In the genomic region with DNA sequence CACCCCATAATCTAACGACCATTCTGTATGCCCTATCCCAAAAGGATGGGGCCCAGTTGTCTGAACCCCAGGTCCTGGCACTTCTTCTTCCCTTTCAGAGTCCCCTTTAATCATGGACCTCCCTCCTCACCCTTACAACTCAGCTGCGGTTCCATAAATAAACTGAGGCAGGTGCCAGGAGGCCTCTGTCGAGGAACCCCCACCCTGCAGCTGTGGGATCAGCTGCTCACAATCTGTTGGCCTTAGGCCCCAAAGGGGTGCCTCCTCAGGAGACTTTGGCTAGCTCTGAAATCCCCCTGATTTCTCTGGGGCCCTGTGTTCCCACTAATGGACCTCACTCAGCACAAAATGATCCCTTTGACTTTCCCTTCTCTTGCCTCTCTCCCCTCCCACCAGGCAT, we compare ENCODE assay signal across 13 mouse cellular contexts. TPM values are rescaled to one million over a fixed set of nuclear protein-coding genes. Genes with fewer than 3 reads are reported as not detected.
DNase-seq lines count a peak whose midpoint lies in the region; ATAC-seq lines count a peak whose summit lies in the region.
"Had no signal": no experiment of that assay in that cellular context is flagged by ENCODE, and none has a peak within 500 bp of the region (broad histone marks: within the 10 kb centered on the region; RNA-seq: fewer than 3 reads in every experiment).

No protein-coding gene starts in this region.

- no peaks in the 10 kb centered on the region for H3K9me3 ChIP-seq in heart, embryonic 16.5 days (replicated peaks; ENCODE audit: control insufficient read depth, low read length)
- H3K9me3 ChIP-seq in midbrain, embryonic 11.5 days (ENCODE audit: control insufficient read depth, low read length) = no peaks in the 10 kb centered on the region
- H3K9me3 ChIP-seq in midbrain, embryonic 16.5 days (replicated peaks; ENCODE audit: control insufficient read depth, low read length, poor library complexity, severe bottlenecking) = no peaks in the 10 kb centered on the region
- H3K9me3 ChIP-seq in hindbrain, embryonic 14.5 days (ENCODE audit: control insufficient read depth, low read length) = no peaks in the 10 kb centered on the region
- no peaks in the 10 kb centered on the region for H3K9me3 ChIP-seq in stomach, embryonic 15.5 days
- H3K9me3 ChIP-seq: hindbrain, embryonic 15.5 days had no signal

- peaks cover 5% of the 10 kb centered on the region for H3K27me3 ChIP-seq in heart, embryonic 16.5 days (ENCODE audit: control insufficient read depth, insufficient read depth, low read length)
- no peaks in the 10 kb centered on the region for H3K27me3 ChIP-seq in midbrain, embryonic 11.5 days (ENCODE audit: control insufficient read depth, insufficient read depth, low read length)
- no peaks in the 10 kb centered on the region for H3K27me3 ChIP-seq in midbrain, embryonic 16.5 days (ENCODE audit: control insufficient read depth, insufficient read depth, low read depth, low read length)
- no peaks in the 10 kb centered on the region for H3K27me3 ChIP-seq in hindbrain, embryonic 14.5 days (ENCODE audit: control insufficient read depth, insufficient read depth, low read length)
- peaks cover 11% of the 10 kb centered on the region for H3K27me3 ChIP-seq in stomach, embryonic 15.5 days (replicated peaks)

- DNase-seq in heart, adult 9 months (ENCODE audit: low spot score in 2 of 2) = no peak
- no peak for DNase-seq in midbrain, embryonic 11.5 days (ENCODE audit: low spot score, missing footprints)
- DNase-seq in hindbrain, embryonic 14.5 days (ENCODE audit: low spot score) = no peak
- DNase-seq in embryo, embryonic 11 days = no peak
- no peak for DNase-seq in B cell, adult 2 months
- DNase-seq: spleen, adult 18-20 months; thymus, postnatal 14 days had no signal

- peak overlapping the region; percentile 93 for H3K27ac ChIP-seq in heart, embryonic 16.5 days (ENCODE audit: low read length)
- peak overlapping the region; percentile 84 for H3K27ac ChIP-seq in midbrain, embryonic 11.5 days (ENCODE audit: low read depth, low read length)
- no peak overlapping the region for H3K27ac ChIP-seq in midbrain, embryonic 16.5 days (ENCODE audit: low read length)
- H3K27ac ChIP-seq in hindbrain, embryonic 14.5 days = no peak overlapping the region
- H3K27ac ChIP-seq in stomach, embryonic 15.5 days = peak overlapping the region; percentile 95

- 21% methylated on average over 3 of the region's 3 CpGs for WGBS in heart, embryonic 16.5 days
- WGBS in midbrain, embryonic 11.5 days = 43% methylated on average over 3 of the region's 3 CpGs
- 35% methylated on average over 3 of the region's 3 CpGs for WGBS in midbrain, embryonic 16.5 days
- 34% methylated on average over 3 of the region's 3 CpGs for WGBS in hindbrain, embryonic 14.5 days
- 30% methylated on average over 3 of the region's 3 CpGs for WGBS in stomach, embryonic 15.5 days

- H3K9ac ChIP-seq in heart, embryonic 16.5 days (ENCODE audit: low read length) = no peak overlapping the region; the same call in 1 of the 2 replicates
- H3K9ac ChIP-seq in midbrain, embryonic 11.5 days (ENCODE audit: low read length) = peak overlapping the region; percentile 10; the same call in 1 of the 2 replicates
- H3K9ac ChIP-seq in midbrain, embryonic 16.5 days (ENCODE audit: low read depth, low read length) = no peak overlapping the region
- peak overlapping the region; percentile 26; the same call in 1 of the 2 replicates for H3K9ac ChIP-seq in hindbrain, embryonic 14.5 days
- no peak overlapping the region for H3K9ac ChIP-seq in stomach, embryonic 15.5 days
- H3K9ac ChIP-seq: hindbrain, embryonic 15.5 days had no signal

- H3K4me2 ChIP-seq in heart, embryonic 16.5 days (ENCODE audit: low read depth, low read length) = no peak overlapping the region
- no peak overlapping the region for H3K4me2 ChIP-seq in midbrain, embryonic 11.5 days
- no peak overlapping the region for H3K4me2 ChIP-seq in midbrain, embryonic 16.5 days (ENCODE audit: low read length)
- no peak overlapping the region for H3K4me2 ChIP-seq in hindbrain, embryonic 14.5 days (replicated peaks)
- H3K4me2 ChIP-seq in stomach, embryonic 15.5 days = no peak overlapping the region

- H3K4me3 ChIP-seq in heart, embryonic 16.5 days (ENCODE audit: low read length) = no peak overlapping the region
- no peak overlapping the region for H3K4me3 ChIP-seq in midbrain, embryonic 11.5 days (ENCODE audit: low read depth, low read length)
- H3K4me3 ChIP-seq in midbrain, embryonic 16.5 days (ENCODE audit: low read depth, low read length) = no peak overlapping the region
- H3K4me3 ChIP-seq in hindbrain, embryonic 14.5 days (replicated peaks; ENCODE audit: low read length) = no peak overlapping the region
- no peak overlapping the region for H3K4me3 ChIP-seq in stomach, embryonic 15.5 days (replicated peaks)
- H3K4me3 ChIP-seq: hindbrain, embryonic 15.5 days had no signal

- no peak for ATAC-seq in heart, embryonic 16.5 days (replicated peaks; ENCODE audit: extremely low read depth, insufficient read depth, low FRiP score)
- no peak for ATAC-seq in midbrain, embryonic 11.5 days (ENCODE audit: low FRiP score)
- ATAC-seq in midbrain, embryonic 16.5 days = no peak
- ATAC-seq in hindbrain, embryonic 14.5 days (ENCODE audit: low FRiP score) = no peak
- no peak for ATAC-seq in stomach, embryonic 15.5 days (ENCODE audit: insufficient read depth, low FRiP score, low read depth)
- ATAC-seq: activated CD4-positive, CD25-positive, alpha-beta regulatory T cell, adult 4 months had no signal

- H3K4me1 ChIP-seq in heart, embryonic 16.5 days (ENCODE audit: control insufficient read depth, insufficient read depth, low read length) = peaks cover 66% of the 10 kb centered on the region
- H3K4me1 ChIP-seq in midbrain, embryonic 11.5 days (ENCODE audit: control insufficient read depth, insufficient read depth, low read length) = peaks cover 80% of the 10 kb centered on the region
- peaks cover 23% of the 10 kb centered on the region for H3K4me1 ChIP-seq in midbrain, embryonic 16.5 days (ENCODE audit: control insufficient read depth, insufficient read depth, low read length)
- peaks cover 38% of the 10 kb centered on the region for H3K4me1 ChIP-seq in hindbrain, embryonic 14.5 days (replicated peaks; ENCODE audit: control insufficient read depth, insufficient read depth, low read length)
- H3K4me1 ChIP-seq in stomach, embryonic 15.5 days = peaks cover 64% of the 10 kb centered on the region

- no peaks in the 10 kb centered on the region for H3K36me3 ChIP-seq in heart, embryonic 16.5 days (ENCODE audit: control insufficient read depth, insufficient read depth)
- no peaks in the 10 kb centered on the region for H3K36me3 ChIP-seq in midbrain, embryonic 11.5 days (ENCODE audit: control insufficient read depth, insufficient read depth, low read length)
- no peaks in the 10 kb centered on the region for H3K36me3 ChIP-seq in midbrain, embryonic 16.5 days (ENCODE audit: control insufficient read depth, insufficient read depth, low read length)
- H3K36me3 ChIP-seq in hindbrain, embryonic 14.5 days (replicated peaks; ENCODE audit: control insufficient read depth, insufficient read depth) = no peaks in the 10 kb centered on the region
- no peaks in the 10 kb centered on the region for H3K36me3 ChIP-seq in stomach, embryonic 15.5 days
- H3K36me3 ChIP-seq: hindbrain, embryonic 15.5 days had no signal

RNA-seq across cellular contexts. Expression of a gene that starts 13.2 kb away (rescaled TPM):
- 9.5 and 13.4 TPM in 2 replicates for polyA plus RNA-seq in heart, embryonic 16.5 days (2015; fragmentation: Nextera tagmentation; extraction: Ambion mirVana)
- 70.3 and 85.4 TPM in 2 replicates for polyA plus RNA-seq in midbrain, embryonic 11.5 days (2014; fragmentation: Nextera tagmentation; extraction: Ambion mirVana)
- polyA plus RNA-seq in midbrain, embryonic 16.5 days (2015; fragmentation: Nextera tagmentation; extraction: Ambion mirVana) = 14.1 and 21.8 TPM in 2 replicates
- polyA plus RNA-seq in hindbrain, embryonic 14.5 days (2014; fragmentation: Nextera tagmentation; extraction: Ambion mirVana) = 20.5 and 20.7 TPM in 2 replicates
- 18.6 and 19.1 TPM in 2 replicates for polyA plus RNA-seq in stomach, embryonic 15.5 days (2015; fragmentation: Nextera tagmentation; extraction: Ambion mirVana)
- polyA plus RNA-seq: activated CD4-positive, CD25-positive, alpha-beta regulatory T cell, adult 4 months had no signal

RNA-seq across cellular contexts. Expression of a gene that starts 15.9 kb away (rescaled TPM):
- 0.13 and 0.47 TPM in 2 replicates for polyA plus RNA-seq in heart, embryonic 16.5 days (2015; fragmentation: Nextera tagmentation; extraction: Ambion mirVana)
- 0.37 and 0.44 TPM in 2 replicates for polyA plus RNA-seq in midbrain, embryonic 11.5 days (2014; fragmentation: Nextera tagmentation; extraction: Ambion mirVana)
- 51.5 and 96.9 TPM in 2 replicates for polyA plus RNA-seq in midbrain, embryonic 16.5 days (2015; fragmentation: Nextera tagmentation; extraction: Ambion mirVana)
- 89.1 and 99.3 TPM in 2 replicates for polyA plus RNA-seq in hindbrain, embryonic 14.5 days (2014; fragmentation: Nextera tagmentation; extraction: Ambion mirVana)
- polyA plus RNA-seq in stomach, embryonic 15.5 days (2015; fragmentation: Nextera tagmentation; extraction: Ambion mirVana) = 0.17 and 0.23 TPM in 2 replicates
- polyA plus RNA-seq: activated CD4-positive, CD25-positive, alpha-beta regulatory T cell, adult 4 months; limb, embryonic 11.5 days had no signal

RNA-seq across cellular contexts. Expression of a gene that starts 35.6 kb away (rescaled TPM):
- 7.8 and 10.1 TPM in 2 replicates for polyA plus RNA-seq in heart, embryonic 16.5 days (2015; fragmentation: Nextera tagmentation; extraction: Ambion mirVana)
- polyA plus RNA-seq in midbrain, embryonic 11.5 days (2014; fragmentation: Nextera tagmentation; extraction: Ambion mirVana) = 539 and 540 TPM in 2 replicates
- 42.5 and 44.4 TPM in 2 replicates for polyA plus RNA-seq in midbrain, embryonic 16.5 days (2015; fragmentation: Nextera tagmentation; extraction: Ambion mirVana)
- 48.7 and 56.4 TPM in 2 replicates for polyA plus RNA-seq in hindbrain, embryonic 14.5 days (2014; fragmentation: Nextera tagmentation; extraction: Ambion mirVana)
- polyA plus RNA-seq in stomach, embryonic 15.5 days (2015; fragmentation: Nextera tagmentation; extraction: Ambion mirVana) = 17.2 and 20.0 TPM in 2 replicates
- polyA plus RNA-seq: activated CD4-positive, CD25-positive, alpha-beta regulatory T cell, adult 4 months had no signal

RNA-seq across cellular contexts. Expression of a gene that starts 43.3 kb away (rescaled TPM):
- 0.18 TPM in 1 of 2 replicates, not detected in the other for polyA plus RNA-seq in heart, embryonic 16.5 days (2015; fragmentation: Nextera tagmentation; extraction: Ambion mirVana)
- polyA plus RNA-seq in midbrain, embryonic 11.5 days (2014; fragmentation: Nextera tagmentation; extraction: Ambion mirVana) = 0.11 TPM in 1 of 2 replicates, not detected in the other
- polyA plus RNA-seq in midbrain, embryonic 16.5 days (2015; fragmentation: Nextera tagmentation; extraction: Ambion mirVana) = 0.37 and 0.74 TPM in 2 replicates
- 0.41 and 0.67 TPM in 2 replicates for polyA plus RNA-seq in hindbrain, embryonic 14.5 days (2014; fragmentation: Nextera tagmentation; extraction: Ambion mirVana)
- 0.18 TPM in 1 of 2 replicates, not detected in the other for polyA plus RNA-seq in stomach, embryonic 15.5 days (2015; fragmentation: Nextera tagmentation; extraction: Ambion mirVana)
- polyA plus RNA-seq: activated CD4-positive, CD25-positive, alpha-beta regulatory T cell, adult 4 months had no signal

RNA-seq across cellular contexts. Expression of a gene that starts 53.6 kb away (rescaled TPM):
- 14.0 and 15.1 TPM in 2 replicates for polyA plus RNA-seq in heart, embryonic 16.5 days (2015; fragmentation: Nextera tagmentation; extraction: Ambion mirVana)
- polyA plus RNA-seq in midbrain, embryonic 11.5 days (2014; fragmentation: Nextera tagmentation; extraction: Ambion mirVana) = 14.6 and 17.0 TPM in 2 replicates
- 20.5 and 23.2 TPM in 2 replicates for polyA plus RNA-seq in midbrain, embryonic 16.5 days (2015; fragmentation: Nextera tagmentation; extraction: Ambion mirVana)
- polyA plus RNA-seq in hindbrain, embryonic 14.5 days (2014; fragmentation: Nextera tagmentation; extraction: Ambion mirVana) = 15.8 and 18.1 TPM in 2 replicates
- 16.2 and 17.6 TPM in 2 replicates for polyA plus RNA-seq in stomach, embryonic 15.5 days (2015; fragmentation: Nextera tagmentation; extraction: Ambion mirVana)

Comparison
In these comparisons a context has a peak if more than half of its experiments do, and no peak if none do; other contexts are left out.
1. H3K27ac ChIP-seq: peak in heart, embryonic 16.5 days (single experiment), midbrain, embryonic 11.5 days (single experiment) and stomach, embryonic 15.5 days (single experiment); none in midbrain, embryonic 16.5 days (single experiment) and hindbrain, embryonic 14.5 days (single experiment).
2. H3K9ac ChIP-seq: peak in midbrain, embryonic 11.5 days (single experiment) and hindbrain, embryonic 14.5 days (single experiment); none in heart, embryonic 16.5 days (single experiment), midbrain, embryonic 16.5 days (single experiment) and stomach, embryonic 15.5 days (single experiment).
3. RNA of a gene that starts 15.9 kb away (polyA plus RNA-seq): 51.5 to 96.9 TPM in midbrain, embryonic 16.5 days and 89.1 to 99.3 TPM in hindbrain, embryonic 14.5 days; 0.37 to 0.44 TPM in midbrain, embryonic 11.5 days, 0.17 to 0.23 TPM in stomach, embryonic 15.5 days and 0.13 to 0.47 TPM in heart, embryonic 16.5 days; every median in the first group is over 10 times any median in the second.